Mouse (Mus musculus): ENCODE data around the gene Ubl5. TPM values are rescaled to one million over a fixed set of nuclear protein-coding genes. Genes with fewer than 3 reads are reported as not detected.
"Not testable (repeated sequence)": the region's sequence is repeated elsewhere in the genome, so short reads cannot be mapped to it uniquely, and the experiment has no call there.

Gene Ubl5
- 463 and 492 TPM in 2 replicates for polyA plus RNA-seq (2016; fragmentation: Nextera tagmentation; extraction: Ambion mirVana)

GRCm38 (mm10) chr9:20642101-20642895 lies at the start of gene Ubl5:
Gene Ubl5 (plus strand): TSS chr9:20642878.
- ATAC-seq (ENCODE audit: low FRiP score, low read depth) = peak; percentile 88
- Histone ChIP-seq H3K4me2 (replicated peaks) (peak within 1 kb of the TSS; percentile 98), H3K36me3 (peaks cover 33% of the 10 kb centered on the region), H3K4me1 (peaks cover 34% of the 10 kb centered on the region), H3K27ac (replicated peaks) (peak within 1 kb of the TSS; percentile 93), H3K4me3 (peak within 1 kb of the TSS; percentile 81), H3K27me3 (no peaks in the 10 kb centered on the region), H3K9me3 (no peaks in the 10 kb centered on the region), H3K9ac (replicated peaks) (peak within 1 kb of the TSS; percentile 86)
- WGBS = under 1% methylated on average over 51 of the region's 51 CpGs

- Histone ChIP-seq H3K27ac (replicated peaks) (no peak overlapping the region), H3K9me3 (no peaks in the 10 kb centered on the region), H3K9ac (replicated peaks) (no peak overlapping the region), H3K4me3 (no peak overlapping the region), H3K4me2 (replicated peaks) (no peak overlapping the region), H3K36me3 (peaks cover 14% of the 10 kb centered on the region), H3K27me3 (no peaks in the 10 kb centered on the region), H3K4me1 (0 out of 2 replicates have a peak, but pooled peaks cover under 1% of the 10 kb centered on the region)
- WGBS = 83% methylated on average over 6 of the region's 6 CpGs
- ATAC-seq (ENCODE audit: low FRiP score, low read depth) = no peak
Observed at GRCm38 (mm10) chr9:20601270-20601669, 41.4 kb upstream of the Ubl5 start.

GRCm38 (mm10) chr9:20606269-20606668 lies 36.4 kb upstream of the Ubl5 start:
- no peak for ATAC-seq (ENCODE audit: low FRiP score, low read depth)
- H3K27ac ChIP-seq (replicated peaks) = no peak overlapping the region
- peak overlapping the region; percentile 65 for H3K4me2 ChIP-seq (replicated peaks)
- H3K9me3 ChIP-seq = no peaks in the 10 kb centered on the region
- H3K36me3 ChIP-seq = peaks cover 9% of the 10 kb centered on the region; the same call in 1 of the 2 replicates
- H3K4me3 ChIP-seq = peak overlapping the region; percentile 71
- no peak overlapping the region; the same call in 1 of the 2 replicates for H3K9ac ChIP-seq (replicated peaks)
- WGBS = 94% methylated on average over 1 of the region's 1 CpGs
- H3K4me1 ChIP-seq = peaks cover 7% of the 10 kb centered on the region
- no peaks in the 10 kb centered on the region for H3K27me3 ChIP-seq

DNA sequence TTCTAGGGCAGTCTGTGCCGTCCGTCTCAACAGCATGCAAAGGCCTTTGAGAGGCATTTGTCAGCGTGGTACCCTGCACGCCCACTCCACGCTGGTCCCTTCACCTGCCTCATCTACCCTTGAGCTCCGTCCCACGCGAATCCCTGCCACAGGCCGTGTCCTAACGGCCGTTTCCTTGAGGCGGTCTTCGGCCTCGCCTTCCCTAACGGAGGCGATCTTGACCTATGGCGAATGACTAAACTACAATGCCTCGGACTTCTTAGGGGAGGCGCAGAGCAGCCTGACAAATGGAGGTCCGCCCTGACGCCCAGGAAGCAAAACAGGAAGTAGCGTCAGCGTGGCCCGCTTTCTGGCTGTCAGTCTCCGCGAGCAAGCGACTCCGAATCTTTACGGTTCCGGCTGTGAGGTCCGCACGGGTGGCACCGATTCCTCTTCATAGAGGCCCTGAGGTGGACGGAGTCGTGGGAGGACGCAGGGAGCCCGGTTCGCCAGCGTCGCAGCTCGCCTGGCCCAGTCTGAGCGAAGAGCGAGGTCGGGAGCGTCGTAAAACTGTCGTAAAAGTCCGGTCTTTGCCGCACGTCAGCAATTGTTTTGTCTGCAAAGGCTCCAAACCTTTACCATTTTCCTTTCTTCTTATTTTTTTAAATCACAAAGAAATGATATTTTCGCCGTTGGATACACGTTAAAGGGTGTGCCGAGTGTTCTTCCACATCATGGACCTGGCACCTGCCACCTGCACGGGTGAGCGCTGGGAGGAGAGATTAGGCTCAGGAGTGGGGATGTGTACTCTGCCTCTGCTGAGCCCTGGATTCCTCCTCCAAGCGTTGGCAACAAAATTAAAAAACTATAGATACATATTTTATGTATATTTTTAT lies 35.3 kb upstream of the Ubl5 start:
- peak overlapping the region; percentile 71 for H3K4me3 ChIP-seq
- peak overlapping the region; percentile 78 for H3K9ac ChIP-seq (replicated peaks)
- peaks cover 7% of the 10 kb centered on the region for H3K4me1 ChIP-seq
- peak; percentile 89 for ATAC-seq (ENCODE audit: low FRiP score, low read depth)
- 0 out of 2 replicates have a peak, but pooled peaks cover 7% of the 10 kb centered on the region for H3K36me3 ChIP-seq
- peak overlapping the region; percentile 95 for H3K27ac ChIP-seq (replicated peaks)
- no peaks in the 10 kb centered on the region for H3K27me3 ChIP-seq
- peak overlapping the region; percentile 65 for H3K4me2 ChIP-seq (replicated peaks)
- H3K9me3 ChIP-seq = no peaks in the 10 kb centered on the region
- WGBS = under 1% methylated on average over 57 of the region's 57 CpGs

GRCm38 (mm10) chr9:20609831-20610464 lies 32.7 kb upstream of the Ubl5 start:
- no peak overlapping the region for H3K9ac ChIP-seq (replicated peaks)
- no peak overlapping the region for H3K4me3 ChIP-seq
- peaks cover 7% of the 10 kb centered on the region for H3K4me1 ChIP-seq
- H3K27ac ChIP-seq (replicated peaks) = no peak overlapping the region
- ATAC-seq (ENCODE audit: low FRiP score, low read depth) = no peak
- 92% methylated on average over 5 of the region's 5 CpGs for WGBS
- no peaks in the 10 kb centered on the region for H3K9me3 ChIP-seq
- H3K4me2 ChIP-seq (replicated peaks) = no peak overlapping the region
- no peaks in the 10 kb centered on the region for H3K27me3 ChIP-seq
- 0 out of 2 replicates have a peak, but pooled peaks cover 7% of the 10 kb centered on the region for H3K36me3 ChIP-seq

- no peaks in the 10 kb centered on the region for H3K9me3 ChIP-seq
- H3K27ac ChIP-seq (replicated peaks) = no peak overlapping the region
- no peaks in the 10 kb centered on the region for H3K27me3 ChIP-seq
- H3K4me1 ChIP-seq = no peaks in the 10 kb centered on the region; the same call in 1 of the 2 replicates
- H3K4me3 ChIP-seq = no peak overlapping the region
- 85% methylated on average over 5 of the region's 5 CpGs for WGBS
- ATAC-seq (ENCODE audit: low FRiP score, low read depth) = no peak
- H3K36me3 ChIP-seq = 0 out of 2 replicates have a peak, but pooled peaks cover 7% of the 10 kb centered on the region
- H3K4me2 ChIP-seq (replicated peaks) = no peak overlapping the region
- H3K9ac ChIP-seq (replicated peaks) = no peak overlapping the region
Observed at GRCm38 (mm10) chr9:20611976-20612375, 30.7 kb upstream of the Ubl5 start.

DNA sequence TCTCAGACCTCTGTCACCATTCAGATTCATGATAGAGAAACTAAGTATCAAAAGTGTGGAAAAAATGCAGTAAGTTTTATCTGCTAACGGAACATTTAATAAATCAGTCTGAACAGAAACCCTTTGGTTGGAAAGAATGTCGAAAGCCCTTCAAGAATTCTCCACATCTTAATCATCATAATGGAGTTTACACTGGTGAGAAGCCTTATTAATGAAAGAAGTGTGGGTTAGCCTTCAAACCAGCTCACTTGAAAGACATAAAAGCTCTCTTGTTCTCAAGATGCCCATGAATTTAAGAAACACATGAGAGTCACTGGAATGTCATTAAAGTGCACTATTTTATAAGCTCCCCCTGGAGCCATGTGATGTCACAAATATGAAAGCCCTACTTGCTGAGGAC lies 26.0 kb upstream of the Ubl5 start:
- H3K4me3 ChIP-seq = no peak overlapping the region
- ATAC-seq (ENCODE audit: low FRiP score, low read depth) = no peak
- H3K36me3 ChIP-seq = no peaks in the 10 kb centered on the region
- H3K27ac ChIP-seq (replicated peaks) = no peak overlapping the region
- no peaks in the 10 kb centered on the region for H3K4me1 ChIP-seq
- WGBS = 92% methylated on average over 2 of the region's 2 CpGs
- no peak overlapping the region for H3K9ac ChIP-seq (replicated peaks)
- no peak overlapping the region for H3K4me2 ChIP-seq (replicated peaks)
- no peaks in the 10 kb centered on the region for H3K9me3 ChIP-seq
- no peaks in the 10 kb centered on the region for H3K27me3 ChIP-seq

DNA sequence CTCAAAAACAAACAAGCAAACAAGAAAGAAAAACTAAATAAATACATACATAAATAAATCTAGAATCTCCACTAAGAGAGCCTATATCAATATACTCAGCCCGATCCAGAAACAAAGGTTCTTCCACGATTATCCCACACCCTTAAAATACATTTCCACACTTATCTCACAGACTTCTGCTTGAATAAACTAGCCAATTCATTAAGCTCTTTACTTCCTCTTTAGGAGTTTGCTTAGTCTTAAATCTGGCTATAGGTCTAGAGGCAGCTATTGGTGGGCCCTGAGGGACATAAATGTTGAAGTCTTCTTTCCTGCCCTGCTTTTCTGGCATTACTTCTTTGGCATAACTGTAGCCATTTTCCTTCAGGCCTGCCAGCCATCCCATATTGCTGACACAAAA lies 11.3 kb upstream of the Ubl5 start:
- Histone ChIP-seq H3K9me3 (no peaks in the 10 kb centered on the region), H3K4me3 (no peak overlapping the region), H3K27ac (replicated peaks) (no peak overlapping the region), H3K4me2 (replicated peaks) (no peak overlapping the region), H3K27me3 (no peaks in the 10 kb centered on the region), H3K9ac (replicated peaks) (no peak overlapping the region), H3K36me3 (no peaks in the 10 kb centered on the region), H3K4me1 (no peaks in the 10 kb centered on the region)
- no peak for ATAC-seq (ENCODE audit: low FRiP score, low read depth)
- 98% methylated on average over 2 of the region's 2 CpGs for WGBS

DNA sequence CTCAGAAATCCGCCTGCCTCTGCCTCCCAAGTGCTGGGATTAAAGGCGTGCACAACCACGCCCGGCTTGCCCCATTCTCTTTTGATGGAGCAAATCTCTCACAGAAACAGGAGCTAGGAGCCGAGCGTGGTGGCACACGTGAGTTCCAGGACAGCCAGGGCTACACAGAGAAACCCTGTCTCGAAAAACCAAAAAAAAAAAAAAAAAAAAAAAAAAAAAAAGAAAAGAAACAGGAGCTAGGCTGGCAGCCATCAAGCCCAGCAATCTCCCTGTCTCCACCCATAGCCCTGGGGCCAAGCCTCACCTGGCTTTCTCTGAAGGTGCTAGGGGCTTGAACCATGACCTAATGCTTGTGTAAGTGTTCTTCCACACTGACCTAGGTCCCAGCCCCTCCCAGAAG lies 7.0 kb upstream of the Ubl5 start:
- H3K27ac ChIP-seq (replicated peaks); H3K4me2 ChIP-seq (replicated peaks); H3K27me3 ChIP-seq; H3K9me3 ChIP-seq; H3K9ac ChIP-seq (replicated peaks); H3K4me1 ChIP-seq; H3K4me3 ChIP-seq; ATAC-seq (ENCODE audit: low FRiP score, low read depth): not testable (repeated sequence)
- peaks cover 22% of the 10 kb centered on the region for H3K36me3 ChIP-seq
- WGBS = 90% methylated on average over 8 of the region's 8 CpGs

- WGBS = 75% methylated on average over 3 of the region's 3 CpGs
- Histone ChIP-seq H3K4me3 (no peak overlapping the region), H3K36me3 (peaks cover 22% of the 10 kb centered on the region), H3K4me2 (replicated peaks) (no peak overlapping the region), H3K9me3 (no peaks in the 10 kb centered on the region), H3K4me1 (peaks cover 6% of the 10 kb centered on the region), H3K27me3 (no peaks in the 10 kb centered on the region), H3K27ac (replicated peaks) (no peak overlapping the region), H3K9ac (replicated peaks) (no peak overlapping the region)
- ATAC-seq (ENCODE audit: low FRiP score, low read depth) = no peak
Observed at GRCm38 (mm10) chr9:20636256-20636655, 6.4 kb upstream of the Ubl5 start.

GRCm38 (mm10) chr9:20636790-20637189 lies 5.9 kb upstream of the Ubl5 start:
- no peak overlapping the region for H3K9ac ChIP-seq (replicated peaks)
- H3K27me3 ChIP-seq = no peaks in the 10 kb centered on the region
- ATAC-seq (ENCODE audit: low FRiP score, low read depth) = no peak
- H3K4me1 ChIP-seq = peaks cover 12% of the 10 kb centered on the region
- H3K4me3 ChIP-seq = no peak overlapping the region
- H3K36me3 ChIP-seq = peaks cover 22% of the 10 kb centered on the region
- H3K27ac ChIP-seq (replicated peaks) = no peak overlapping the region
- no peaks in the 10 kb centered on the region for H3K9me3 ChIP-seq
- no peak overlapping the region for H3K4me2 ChIP-seq (replicated peaks)
- WGBS = 80% methylated on average over 2 of the region's 2 CpGs
